Mouse (Mus musculus) heart, adult 18-20 months (tissue): Measurements from ENCODE around the gene Arhgef3. TPM values are rescaled to one million over a fixed set of nuclear protein-coding genes. Genes with fewer than 3 reads are reported as not detected.
A peak's percentile ranks its signal among the peaks of the same experiment; 100 is the strongest.

Experiments
- DNase-seq, 2 experiments: peaks; one replicate each; pipeline ENCODE4 v3.0.0; 2021 to 2022; ENCODE audit warnings: mixed read lengths in 1 of 2
- total RNA-seq, 2 experiments: library from RNA; stranded (reverse); gene quantifications; 2 replicates each; pipeline ENCODE4 v1.2.3; 2021

Gene Arhgef3
- total RNA-seq, 2 experiments from 2014 or later = 24.5 to 26.1 TPM

GRCm38 (mm10) chr14:27344250-27344990 is 229.7 kb downstream of the Arhgef3 start:
- DNase-seq = no peak

- DNase-seq = no peak
These were observed 230.6 kb downstream of the Arhgef3 start for GRCm38 (mm10) chr14:27345051-27345885.

GRCm38 (mm10) chr14:27347224-27347623 is 232.5 kb downstream of the Arhgef3 start:
- DNase-seq = no peak

- DNase-seq = no peak
These were observed 233.0 kb downstream of the Arhgef3 start for GRCm38 (mm10) chr14:27347666-27348065.

GRCm38 (mm10) chr14:27348088-27348487 is 233.4 kb downstream of the Arhgef3 start:
- DNase-seq = no peak

GRCm38 (mm10) chr14:27348656-27349055 is 234.0 kb downstream of the Arhgef3 start:
- DNase-seq = no peak

- DNase-seq = no peak
These were observed 234.4 kb downstream of the Arhgef3 start for GRCm38 (mm10) chr14:27349120-27349519.

- DNase-seq = no peak
These were observed 235.4 kb downstream of the Arhgef3 start for GRCm38 (mm10) chr14:27349828-27350729.

GRCm38 (mm10) chr14:27351051-27351475 is 236.4 kb downstream of the Arhgef3 start:
- DNase-seq = peak; percentile 71 to 87

- DNase-seq = peak; percentile 69 to 75
These were observed 236.9 kb downstream of the Arhgef3 start for GRCm38 (mm10) chr14:27351476-27352079.

- DNase-seq = no peak
These were observed 237.8 kb downstream of the Arhgef3 start for GRCm38 (mm10) chr14:27352470-27352869.

GRCm38 (mm10) chr14:27355151-27355550 is 240.5 kb downstream of the Arhgef3 start:
- DNase-seq = no peak

GRCm38 (mm10) chr14:27355937-27356336 is 241.2 kb downstream of the Arhgef3 start:
- no peak for DNase-seq

- DNase-seq = no peak
These were observed 242.4 kb downstream of the Arhgef3 start for GRCm38 (mm10) chr14:27357139-27357538.

- no peak for DNase-seq
These were observed 243.5 kb downstream of the Arhgef3 start for GRCm38 (mm10) chr14:27358202-27358601.

GRCm38 (mm10) chr14:27360849-27361248 is 246.2 kb downstream of the Arhgef3 start:
- no peak for DNase-seq

GRCm38 (mm10) chr14:27361514-27361913 is 246.8 kb downstream of the Arhgef3 start:
- no peak for DNase-seq

GRCm38 (mm10) chr14:27364668-27365257 is 250.1 kb downstream of the Arhgef3 start:
- no peak for DNase-seq

- no peak for DNase-seq
These were observed 252.5 kb downstream of the Arhgef3 start for GRCm38 (mm10) chr14:27367117-27367711.

GRCm38 (mm10) chr14:27368619-27369018 is 253.9 kb downstream of the Arhgef3 start:
- DNase-seq = peak; percentile 66 to 68

- no peak for DNase-seq
These were observed 254.8 kb downstream of the Arhgef3 start for GRCm38 (mm10) chr14:27369503-27369902.
